Mouse (Mus musculus): ENCODE data around the gene Zfp791. TPM values are rescaled to one million over a fixed set of nuclear protein-coding genes. Genes with fewer than 3 reads are reported as not detected.

Gene Zfp791
- total and polyA plus RNA-seq, 2 experiments from 2014 or later: 0.15 to 0.97 TPM

DNA sequence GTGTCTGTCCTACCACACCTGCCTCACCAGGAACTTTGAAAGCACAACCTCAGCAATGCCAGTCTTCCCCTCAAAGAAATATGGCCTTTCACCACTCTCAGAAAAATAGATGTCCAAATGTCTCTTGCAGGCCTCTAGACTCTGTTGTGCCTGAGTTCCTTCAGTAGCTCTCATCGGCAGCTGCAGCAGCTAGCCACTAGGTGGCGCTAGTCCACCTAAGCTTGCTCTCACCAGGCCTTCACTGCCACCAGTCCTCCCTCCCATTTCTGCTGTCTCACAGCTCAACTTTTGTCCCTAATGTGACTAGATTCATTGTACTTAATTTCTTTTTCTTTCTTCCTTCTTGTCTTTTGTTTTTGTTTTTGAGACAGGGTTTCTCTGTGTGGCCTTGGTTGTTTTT lies 45.9 kb downstream of the Zfp791 start:
- Histone ChIP-seq H3K4me2 (ENCODE audit: low read depth, low read length) (no peak overlapping the region), H3K36me3 (replicated peaks; ENCODE audit: control insufficient read depth, insufficient read depth, low read length) (peaks cover 39% of the 10 kb centered on the region), H3K4me1 (ENCODE audit: control insufficient read depth, insufficient read depth) (peaks cover 11% of the 10 kb centered on the region), H3K9ac (replicated peaks; ENCODE audit: low read depth, low read length) (no peak overlapping the region), H3K4me3 (ENCODE audit: low read depth, low read length) (no peak overlapping the region), H3K27me3 (ENCODE audit: control insufficient read depth, insufficient read depth, low read length) (no peaks in the 10 kb centered on the region), H3K27ac (ENCODE audit: low read depth) (peak overlapping the region; percentile 27; the same call in 1 of the 2 replicates), H3K9me3 (replicated peaks; ENCODE audit: control insufficient read depth, low read length) (no peaks in the 10 kb centered on the region)
- ATAC-seq (ENCODE audit: insufficient read depth, low read depth) (peak; percentile 54), DNase-seq (ENCODE audit: low spot score) (peak; percentile 85)
- peak; percentile 99 for TF ChIP-seq CTCF (IDR thresholded peaks at IDR 0.05; ENCODE audit: low read depth)
- TF ChIP-seq EP300 (IDR thresholded peaks at IDR 0.05; ENCODE audit: low read depth): no peak
- WGBS: 0% methylated on average over 2 of the region's 2 CpGs

DNA sequence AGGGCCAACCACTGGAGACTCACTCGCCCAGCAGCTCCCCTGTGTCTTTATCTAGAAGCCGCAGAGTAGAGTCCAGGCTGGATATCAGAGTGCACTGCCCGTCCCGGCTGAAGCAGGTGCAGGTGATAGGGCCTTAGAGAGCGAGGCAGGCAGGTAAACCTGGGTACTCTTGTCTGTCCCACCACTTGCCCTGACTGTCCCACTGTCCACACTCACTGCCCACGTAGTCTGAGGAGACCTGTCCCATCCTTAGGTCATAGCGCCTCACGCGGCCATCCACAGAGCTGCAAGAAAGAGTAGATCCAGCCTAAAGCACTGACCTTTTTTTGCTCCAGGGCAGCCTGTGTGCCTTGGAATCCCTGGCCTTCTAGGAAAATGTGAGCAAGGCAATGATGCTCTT lies 46.9 kb downstream of the Zfp791 start:
- Histone ChIP-seq H3K36me3 (replicated peaks; ENCODE audit: control insufficient read depth, insufficient read depth, low read length) (peaks cover 39% of the 10 kb centered on the region), H3K4me2 (ENCODE audit: low read depth, low read length) (no peak overlapping the region), H3K4me1 (ENCODE audit: control insufficient read depth, insufficient read depth) (peaks cover 11% of the 10 kb centered on the region), H3K9ac (replicated peaks; ENCODE audit: low read depth, low read length) (no peak overlapping the region), H3K27ac (ENCODE audit: low read depth) (no peak overlapping the region), H3K4me3 (ENCODE audit: low read depth, low read length) (no peak overlapping the region), H3K27me3 (ENCODE audit: control insufficient read depth, insufficient read depth, low read length) (no peaks in the 10 kb centered on the region), H3K9me3 (replicated peaks; ENCODE audit: control insufficient read depth, low read length) (no peaks in the 10 kb centered on the region)
- TF ChIP-seq EP300 (IDR thresholded peaks at IDR 0.05; ENCODE audit: low read depth) (no peak), CTCF (IDR thresholded peaks at IDR 0.05; ENCODE audit: low read depth) (peak; percentile 48)
- DNase-seq (ENCODE audit: low spot score): no peak
- no peak for ATAC-seq (ENCODE audit: insufficient read depth, low read depth)
- WGBS: 75% methylated on average over 9 of the region's 9 CpGs

DNA sequence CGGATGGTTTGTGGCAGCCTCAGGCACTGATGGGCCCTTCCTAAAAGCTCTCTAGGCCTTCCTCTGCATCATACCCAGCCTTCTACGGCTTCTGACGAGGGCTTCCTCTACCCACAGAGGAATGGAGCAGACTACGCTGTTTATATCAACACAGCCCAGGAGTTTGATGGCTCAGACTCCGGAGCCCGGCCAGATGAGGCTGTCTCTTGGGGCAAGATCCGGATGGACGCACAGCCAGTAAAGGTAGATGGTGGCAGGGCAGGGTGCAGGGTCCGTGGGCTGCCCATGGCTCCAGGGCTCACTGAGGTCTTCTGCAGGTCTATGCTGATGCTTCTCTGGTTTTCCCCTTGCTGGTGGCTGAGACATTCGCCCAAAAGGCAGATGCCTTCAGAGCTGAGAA lies 48.3 kb downstream of the Zfp791 start:
- Histone ChIP-seq H3K27me3 (ENCODE audit: control insufficient read depth, insufficient read depth, low read length) (no peaks in the 10 kb centered on the region), H3K9me3 (replicated peaks; ENCODE audit: control insufficient read depth, low read length) (no peaks in the 10 kb centered on the region), H3K4me2 (ENCODE audit: low read depth, low read length) (no peak overlapping the region), H3K27ac (ENCODE audit: low read depth) (no peak overlapping the region), H3K36me3 (replicated peaks; ENCODE audit: control insufficient read depth, insufficient read depth, low read length) (peaks cover 39% of the 10 kb centered on the region), H3K4me3 (ENCODE audit: low read depth, low read length) (no peak overlapping the region), H3K4me1 (ENCODE audit: control insufficient read depth, insufficient read depth) (peaks cover 8% of the 10 kb centered on the region), H3K9ac (replicated peaks; ENCODE audit: low read depth, low read length) (no peak overlapping the region)
- ATAC-seq (ENCODE audit: insufficient read depth, low read depth): no peak
- no peak for DNase-seq (ENCODE audit: low spot score)
- no peak for TF ChIP-seq CTCF (IDR thresholded peaks at IDR 0.05; ENCODE audit: low read depth)
- TF ChIP-seq EP300 (IDR thresholded peaks at IDR 0.05; ENCODE audit: low read depth): no peak
- WGBS: 89% methylated on average over 10 of the region's 10 CpGs

DNA sequence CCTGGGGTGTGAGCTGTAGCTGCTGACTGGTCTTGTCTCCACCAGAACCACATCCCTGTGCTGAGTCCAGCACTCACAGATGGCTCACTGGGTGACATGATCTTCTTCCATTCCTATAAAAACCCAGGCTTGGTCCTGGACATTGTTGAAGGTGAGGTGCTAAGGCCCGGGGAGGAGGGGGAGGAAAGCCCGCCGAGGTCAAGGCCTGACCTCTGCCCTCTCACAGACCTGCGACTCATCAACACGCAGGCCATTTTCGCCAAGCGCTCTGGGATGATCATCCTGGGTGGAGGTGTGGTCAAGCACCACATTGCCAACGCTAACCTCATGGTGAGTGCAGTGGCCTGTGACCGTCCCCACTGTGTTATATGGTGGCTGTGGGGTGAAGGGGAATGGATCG lies 48.7 kb downstream of the Zfp791 start:
- H3K4me2 ChIP-seq (ENCODE audit: low read depth, low read length): no peak overlapping the region
- DNase-seq (ENCODE audit: low spot score) (no peak), ATAC-seq (ENCODE audit: insufficient read depth, low read depth) (no peak)
- no peaks in the 10 kb centered on the region for H3K27me3 ChIP-seq (ENCODE audit: control insufficient read depth, insufficient read depth, low read length)
- no peak overlapping the region for H3K9ac ChIP-seq (replicated peaks; ENCODE audit: low read depth, low read length)
- no peaks in the 10 kb centered on the region for H3K9me3 ChIP-seq (replicated peaks; ENCODE audit: control insufficient read depth, low read length)
- peaks cover 39% of the 10 kb centered on the region for H3K36me3 ChIP-seq (replicated peaks; ENCODE audit: control insufficient read depth, insufficient read depth, low read length)
- H3K27ac ChIP-seq (ENCODE audit: low read depth): no peak overlapping the region
- H3K4me3 ChIP-seq (ENCODE audit: low read depth, low read length): no peak overlapping the region
- 87% methylated on average over 10 of the region's 10 CpGs for WGBS
- TF ChIP-seq EP300 (IDR thresholded peaks at IDR 0.05; ENCODE audit: low read depth) (no peak), CTCF (IDR thresholded peaks at IDR 0.05; ENCODE audit: low read depth) (no peak)
- peaks cover 6% of the 10 kb centered on the region; the same call in 1 of the 2 replicates for H3K4me1 ChIP-seq (ENCODE audit: control insufficient read depth, insufficient read depth)

- Histone ChIP-seq H3K4me3 (ENCODE audit: low read depth, low read length) (no peak overlapping the region), H3K27ac (ENCODE audit: low read depth) (no peak overlapping the region), H3K9me3 (replicated peaks; ENCODE audit: control insufficient read depth, low read length) (no peaks in the 10 kb centered on the region), H3K9ac (replicated peaks; ENCODE audit: low read depth, low read length) (no peak overlapping the region), H3K27me3 (ENCODE audit: control insufficient read depth, insufficient read depth, low read length) (no peaks in the 10 kb centered on the region), H3K4me2 (ENCODE audit: low read depth, low read length) (no peak overlapping the region), H3K36me3 (replicated peaks; ENCODE audit: control insufficient read depth, insufficient read depth, low read length) (peaks cover 34% of the 10 kb centered on the region), H3K4me1 (ENCODE audit: control insufficient read depth, insufficient read depth) (peaks cover 6% of the 10 kb centered on the region; the same call in 1 of the 2 replicates)
- 82% methylated on average over 15 of the region's 15 CpGs for WGBS
- no peak for TF ChIP-seq CTCF (IDR thresholded peaks at IDR 0.05; ENCODE audit: low read depth)
- TF ChIP-seq EP300 (IDR thresholded peaks at IDR 0.05; ENCODE audit: low read depth): no peak
- ATAC-seq (ENCODE audit: insufficient read depth, low read depth) (no peak), DNase-seq (ENCODE audit: low spot score) (no peak)
Measured at GRCm38 (mm10) chr8:85073041-85073612, 49.8 kb downstream of the Zfp791 start.

All from heart, postnatal 0 days (tissue).